Mouse (Mus musculus) subcutaneous adipose tissue, adult 2 months (tissue): Measurements from ENCODE around the gene AI597479. TPM values are rescaled to one million over a fixed set of nuclear protein-coding genes. Genes with fewer than 3 reads are reported as not detected.

Experiments
- polyA plus RNA-seq: library from polyadenylated mRNA; depleted of rRNA; stranded (reverse); fragments of >200 nt; gene quantifications from 2 replicates; pipeline ENCODE4 v1.2.3, GENCODE M21; 2012; ENCODE audit warnings: low replicate concordance; rRNA removed

Gene AI597479
- 7.3 and 8.3 TPM in 2 replicates for polyA plus RNA-seq

GRCm38 (mm10) chr1:43098031-43098984 is at the start of gene AI597479, which contains the start of gene Tgfbrap1:
Gene AI597479, plus strand, starts transcription at chr1:43098710.
Gene Tgfbrap1, minus strand, starts transcription at chr1:43098637.

Other genes with a start within 250 kb of the AI597479 start
- gene Mrps9, start 247.5 kb upstream of the AI597479 start, polyA plus RNA-seq, result 23.0 and 25.0 TPM in 2 replicates
- gene Gpr45, start 145.8 kb upstream of the AI597479 start, polyA plus RNA-seq, result 1.2 TPM in 1 of 2 replicates, not detected in the other
- gene Tgfbrap1, start 73 bp upstream of the AI597479 start, polyA plus RNA-seq, result 26.6 and 42.8 TPM in 2 replicates
- gene Fhl2, start 98.3 kb downstream of the AI597479 start, polyA plus RNA-seq, result 6.5 and 24.3 TPM in 2 replicates